Mouse (Mus musculus) spleen, adult 2 months (tissue): ENCODE measurements at regions not wholly inside any gene's neighbourhood (a gene's known extent, or its start where the extent isn't known, plus 50 kb on each side); places are given as distances from the start of the nearest gene placed in this dataset.

ENCODE experiments used
- DNase-seq, 2 experiments: peaks; one replicate each; pipeline versions ENCODE4 v3.0.0 to v3.0.0-alpha.2; 2012 to 2021; ENCODE audit warnings: low spot score in 2 of 2, low read depth in 1 of 2
- H3K27ac ChIP-seq: fragments of 200-500 bp; 2 replicates; pipeline ENCODE4 v1.5.1; 2012; ENCODE audit warnings: low read length, inconsistent platforms; ENCODE audit not compliant: insufficient read depth
- H3K27me3 ChIP-seq: fragments of 200-500 bp; 2 replicates; pipeline ENCODE4 v1.6.1; 2012; ENCODE audit warnings: mild to moderate bottlenecking, moderate library complexity, low read length, inconsistent platforms; ENCODE audit not compliant: control insufficient read depth, insufficient read depth
- H3K36me3 ChIP-seq: fragments of 200-500 bp; 2 replicates; pipeline ENCODE4 v1.6.1; 2012; ENCODE audit warnings: mild to moderate bottlenecking, low read length, inconsistent platforms; ENCODE audit not compliant: control insufficient read depth, insufficient read depth
- H3K4me1 ChIP-seq: fragments of 200-500 bp; 2 replicates; pipeline ENCODE4 v1.6.1; 2011; ENCODE audit warnings: inconsistent platforms; ENCODE audit not compliant: control insufficient read depth, insufficient read depth, insufficient read length
- H3K4me3 ChIP-seq: fragments of 200-500 bp; 2 replicates; pipeline ENCODE4 v1.5.1; 2011; ENCODE audit warnings: mild to moderate bottlenecking, inconsistent platforms; ENCODE audit not compliant: insufficient read depth, insufficient read length; ENCODE audit errors: extremely low read depth
- CTCF ChIP-seq: fragments of 200-500 bp; IDR thresholded peaks from 2 replicates; pipeline ENCODE4 v1.5.1; 2011; ENCODE audit warnings: mild to moderate bottlenecking, inconsistent platforms; ENCODE audit not compliant: insufficient read depth, insufficient read length, insufficient replicate concordance; ENCODE audit errors: extremely low read depth
- POLR2A ChIP-seq: fragments of 200-500 bp; IDR thresholded peaks from 2 replicates; pipeline ENCODE4 v1.6.1; 2011; ENCODE audit warnings: low read depth, low read length, inconsistent platforms
- WGBS: fragments of 180-500 bp; shearing (Covaris S2); methylation state at CpG from one replicate; pipeline ENCODE4 v1.1.7; 2018; 5-methylcytosine and 5-hydroxymethylcytosine counted together

DNA sequence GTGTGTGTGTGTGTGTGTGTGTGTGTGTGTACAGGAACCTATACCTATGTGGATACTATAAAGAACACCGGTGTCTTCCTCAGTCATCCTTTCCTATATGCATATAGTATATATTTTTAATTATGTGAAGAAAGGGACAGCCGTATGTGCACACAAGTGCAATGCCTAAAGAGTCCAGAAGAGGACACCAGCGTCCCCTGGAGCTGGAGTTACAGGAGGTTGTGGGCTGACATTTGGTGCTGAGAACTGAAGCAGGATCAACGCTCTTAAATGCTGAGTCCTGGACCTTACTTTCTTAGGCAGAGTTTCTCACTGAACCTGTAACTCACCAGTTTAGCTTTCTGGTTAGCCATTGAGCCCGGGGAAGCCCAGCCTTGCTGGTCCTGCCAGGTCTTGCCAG is 114.9 kb upstream of the Dapk1 start:
- Histone ChIP-seq H3K4me1 (no peaks in the 10 kb centered on the region), H3K27ac (no peak overlapping the region), H3K4me3 (no peak overlapping the region), H3K36me3 (no peaks in the 10 kb centered on the region), H3K27me3 (no peaks in the 10 kb centered on the region)
- no peak for TF ChIP-seq CTCF
- TF ChIP-seq POLR2A = no peak
- DNase-seq = no peak
- 92% methylated on average over 5 of the region's 5 CpGs for WGBS

DNA sequence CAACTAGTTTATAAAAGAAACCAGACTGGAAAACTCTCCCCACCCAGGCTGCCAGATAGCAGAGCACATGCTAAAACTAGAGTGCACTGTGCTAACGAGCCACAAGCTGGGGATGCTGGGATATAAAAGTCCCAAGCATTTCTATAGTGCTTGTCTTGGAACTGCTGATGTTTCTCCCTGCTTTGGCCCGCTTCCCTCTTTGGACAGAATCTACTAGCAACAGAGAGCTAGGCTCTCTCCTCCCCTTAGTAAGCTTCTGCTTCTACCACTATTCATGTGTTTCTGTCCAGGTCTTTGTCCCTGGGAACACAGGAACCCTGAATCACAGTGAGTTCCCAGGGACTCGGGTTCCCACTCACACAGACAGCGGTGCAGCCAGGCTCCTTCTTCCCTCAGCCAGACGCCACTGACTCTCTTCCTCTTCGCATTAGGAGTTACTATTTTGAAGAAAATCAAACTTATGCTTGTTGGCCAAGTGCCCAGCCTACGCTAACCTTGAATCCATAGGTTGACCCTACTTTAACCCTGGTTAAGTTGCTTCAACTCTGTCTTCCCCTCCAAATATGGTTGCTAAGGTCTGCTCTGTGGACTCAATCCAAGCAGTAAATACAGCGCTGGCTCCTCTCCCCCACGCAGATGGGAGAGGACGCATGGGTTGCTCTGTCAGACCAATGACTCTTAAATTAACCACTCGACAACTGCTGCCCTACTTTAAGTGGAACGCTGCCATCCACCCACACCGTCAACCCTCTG is 113.4 kb upstream of the Dapk1 start:
- no peak overlapping the region for H3K4me3 ChIP-seq
- 0 out of 2 replicates have a peak overlapping the region, but pooled peaks have one; percentile 23 for H3K27ac ChIP-seq
- H3K36me3 ChIP-seq = no peaks in the 10 kb centered on the region
- H3K4me1 ChIP-seq = no peaks in the 10 kb centered on the region; the same call in 1 of the 2 replicates
- no peak for TF ChIP-seq POLR2A
- no peak for TF ChIP-seq CTCF
- no peak for DNase-seq
- WGBS = 74% methylated on average over 13 of the region's 13 CpGs
- H3K27me3 ChIP-seq = no peaks in the 10 kb centered on the region

DNA sequence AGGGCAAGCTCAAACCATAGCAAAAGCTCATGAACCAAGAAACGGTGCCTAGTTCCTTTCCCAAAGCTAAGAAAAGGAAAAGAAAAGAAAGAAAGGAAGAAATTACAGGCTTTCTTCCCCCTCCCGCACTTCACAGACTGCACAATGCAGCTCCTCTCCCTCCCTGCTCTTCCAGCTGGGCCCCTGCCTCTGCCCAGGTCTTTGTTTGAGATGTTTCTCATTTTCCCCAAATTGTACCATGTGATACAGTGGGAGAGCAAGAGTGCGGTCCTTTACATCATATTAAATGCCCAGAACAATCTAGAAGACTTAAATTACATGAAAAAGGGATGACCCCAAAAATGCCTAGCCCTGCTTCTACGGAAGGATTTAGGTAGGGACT is 112.9 kb upstream of the Dapk1 start:
- 85% methylated on average over 4 of the region's 4 CpGs for WGBS
- TF ChIP-seq POLR2A (no peak), CTCF (no peak)
- Histone ChIP-seq H3K36me3 (no peaks in the 10 kb centered on the region), H3K4me1 (no peaks in the 10 kb centered on the region; the same call in 1 of the 2 replicates), H3K27me3 (no peaks in the 10 kb centered on the region), H3K4me3 (no peak overlapping the region), H3K27ac (no peak overlapping the region)
- DNase-seq = no peak

DNA sequence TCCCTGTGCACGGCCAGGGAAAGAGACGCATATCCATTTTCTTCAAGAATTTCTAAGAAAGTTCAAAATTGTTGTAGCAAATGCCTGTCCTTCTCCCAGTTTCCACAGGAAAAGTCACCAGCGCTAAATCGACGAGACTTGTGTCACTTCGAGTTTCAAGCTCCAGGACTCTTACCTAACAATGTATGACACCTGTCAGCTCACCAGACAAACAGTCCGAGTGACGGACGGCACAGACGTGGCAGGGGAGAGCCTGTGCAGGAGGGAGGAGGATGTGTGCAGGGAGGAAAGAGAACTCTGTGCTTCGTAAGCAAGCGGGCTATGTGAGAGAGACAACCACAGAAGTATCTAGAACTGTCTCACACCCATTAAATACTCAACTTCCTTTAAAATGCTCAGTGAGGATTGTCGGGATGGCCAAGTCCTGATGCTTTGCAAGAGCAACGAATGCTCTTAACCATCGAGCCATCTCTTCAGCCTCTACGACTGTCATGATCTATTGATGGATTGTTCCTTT is 109.7 kb upstream of the Dapk1 start:
- DNase-seq = no peak
- Histone ChIP-seq H3K4me3 (no peak overlapping the region), H3K36me3 (no peaks in the 10 kb centered on the region), H3K4me1 (no peaks in the 10 kb centered on the region; the same call in 1 of the 2 replicates), H3K27ac (no peak overlapping the region), H3K27me3 (no peaks in the 10 kb centered on the region)
- TF ChIP-seq POLR2A = no peak
- no peak for TF ChIP-seq CTCF
- 20% methylated on average over 16 of the region's 16 CpGs for WGBS

DNA sequence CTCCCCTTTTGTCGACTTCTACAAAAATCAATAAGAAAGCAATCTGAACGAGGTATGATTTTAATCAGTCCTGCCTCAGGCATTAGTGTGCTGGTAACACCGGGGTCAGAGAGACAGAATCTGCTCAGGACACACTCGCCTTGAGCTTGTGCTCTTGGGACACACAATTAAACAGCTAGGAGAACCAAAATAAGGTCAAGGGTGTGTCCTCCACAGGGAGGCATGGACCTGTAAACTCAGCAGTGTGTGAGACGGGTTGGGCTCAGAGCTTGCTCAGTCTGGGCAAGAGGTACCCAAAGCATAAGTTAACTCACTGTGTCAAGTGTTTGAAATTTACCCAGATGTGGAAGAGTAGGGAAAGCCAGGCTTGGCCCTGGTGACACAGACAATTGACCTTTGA is 107.9 kb upstream of the Dapk1 start:
- DNase-seq = no peak
- H3K27me3 ChIP-seq = no peaks in the 10 kb centered on the region
- 86% methylated on average over 5 of the region's 5 CpGs for WGBS
- TF ChIP-seq POLR2A (no peak), CTCF (no peak)
- no peak overlapping the region for H3K4me3 ChIP-seq
- no peaks in the 10 kb centered on the region for H3K36me3 ChIP-seq
- H3K4me1 ChIP-seq = no peaks in the 10 kb centered on the region; the same call in 1 of the 2 replicates
- no peak overlapping the region for H3K27ac ChIP-seq

DNA sequence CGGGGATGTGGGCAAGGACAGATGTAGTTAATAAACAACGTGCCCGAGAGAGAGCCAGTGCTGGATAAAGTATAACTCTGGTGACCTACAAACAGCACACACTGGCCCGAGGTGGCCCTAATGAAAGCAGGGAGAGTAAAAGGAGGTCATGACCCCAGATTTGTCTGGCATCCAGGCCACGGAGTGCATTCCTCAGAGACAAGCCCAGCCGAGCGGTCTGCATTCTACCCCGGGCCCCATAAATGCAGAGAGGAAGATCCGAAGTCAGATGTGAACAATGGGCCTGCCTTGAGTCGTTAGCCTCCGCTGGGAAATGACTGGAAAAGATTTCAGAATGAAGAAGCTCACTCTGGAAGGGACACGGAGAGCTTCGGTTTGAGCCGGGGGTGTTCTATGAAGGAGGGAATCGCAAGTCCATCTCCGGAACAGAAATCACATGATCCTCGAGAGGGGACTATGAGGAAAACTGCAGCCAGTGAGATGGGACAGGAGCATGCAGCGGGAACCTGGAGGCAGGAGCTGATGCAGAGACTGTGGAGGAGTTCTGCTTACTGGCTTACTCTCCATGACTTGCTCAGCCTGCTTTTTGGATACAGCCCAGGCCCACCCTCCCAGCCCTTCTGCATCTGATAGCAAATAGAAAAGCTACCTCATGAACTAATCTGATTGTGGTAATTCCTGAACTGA is 103.9 kb upstream of the Dapk1 start:
- Histone ChIP-seq H3K4me1 (no peaks in the 10 kb centered on the region), H3K4me3 (no peak overlapping the region), H3K36me3 (no peaks in the 10 kb centered on the region), H3K27ac (no peak overlapping the region), H3K27me3 (no peaks in the 10 kb centered on the region)
- DNase-seq = no peak
- WGBS = 73% methylated on average over 18 of the region's 18 CpGs
- TF ChIP-seq CTCF (no peak), POLR2A (no peak)
